Mouse (Mus musculus): Measurements from ENCODE around the gene Mrpl23.

DNA sequence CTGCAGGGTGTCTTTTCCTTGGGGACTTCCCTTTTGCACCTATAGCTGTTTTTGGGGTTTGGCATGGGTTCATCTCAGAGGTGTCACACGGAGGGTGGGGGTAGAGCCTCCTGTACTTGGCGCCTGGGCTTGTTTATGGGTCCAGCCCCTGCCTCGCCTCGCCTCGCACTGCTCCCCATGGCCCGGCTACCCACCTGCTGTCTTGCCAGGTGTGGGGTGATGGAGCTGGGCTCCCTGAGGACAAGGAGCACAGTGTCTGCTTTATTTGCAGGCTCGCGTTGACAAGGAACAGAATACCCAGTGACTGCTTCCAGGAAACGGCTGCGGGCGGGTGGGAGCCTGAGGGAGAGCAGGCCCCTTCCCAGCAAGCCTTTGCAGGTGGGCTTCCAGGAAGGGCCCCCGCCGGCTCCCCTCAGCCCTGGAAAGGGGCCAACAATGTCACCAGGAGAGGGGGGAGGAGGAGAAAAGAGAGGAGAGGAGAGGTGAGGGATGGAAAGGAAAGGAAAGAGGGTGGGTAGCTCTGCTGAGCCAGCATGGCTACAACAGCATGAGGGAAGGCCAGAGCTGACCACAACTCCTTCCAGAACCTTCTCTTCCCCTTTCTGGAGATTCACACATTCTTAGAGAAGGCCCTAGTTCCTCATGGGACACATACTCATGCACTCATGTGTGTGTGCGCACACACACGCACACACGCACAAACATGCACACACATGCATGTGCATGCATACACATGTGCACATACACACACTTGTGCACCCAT, 39.2 kb downstream of the Mrpl23 start:
- TF ChIP-seq CTCF (IDR thresholded peaks at IDR 0.05; ENCODE audit: control insufficient read depth, insufficient read depth, insufficient read length) (no peak), CEBPB (IDR thresholded peaks at IDR 0.05; ENCODE audit: low read depth) (no peak), MYOD1 (IDR thresholded peaks at IDR 0.05; ENCODE audit: control insufficient read depth, insufficient read length, low read depth) (no peak), USF1 (IDR thresholded peaks at IDR 0.05; ENCODE audit: low read depth) (no peak), MAX (IDR thresholded peaks at IDR 0.05) (no peak), FOSL1 (IDR thresholded peaks at IDR 0.05; ENCODE audit: insufficient read depth, low read length, poor library complexity, severe bottlenecking) (no peak), MYOG (IDR thresholded peaks at IDR 0.05; ENCODE audit: control insufficient read depth, extremely low read depth, insufficient read length) (no peak)
